Mouse (Mus musculus) left cerebral cortex, adult 18-20 months (tissue): ENCODE measurements around the gene Olfr279. TPM values are rescaled to one million over a fixed set of nuclear protein-coding genes. Genes with fewer than 3 reads are reported as not detected.

Source experiments
- DNase-seq, 2 experiments: peaks; one replicate each; pipeline ENCODE4 v3.0.0; 2021 to 2022; ENCODE audit warnings: low spot score in 2 of 2, mixed read lengths in 1 of 2
- long read RNA-seq, 2 experiments: library from polyadenylated mRNA; stranded (forward); transcript quantifications; one replicate each; pipeline ENCODE4 v2.0.0; 2021
- total RNA-seq, 2 experiments: library from RNA; stranded (reverse); gene quantifications; 2 replicates each; pipeline ENCODE4 v1.2.3; 2021

Olfr279 gene
- total RNA-seq: not detected
- long read RNA-seq, experiment 1: 0 reads
- long read RNA-seq, experiment 2: 0 reads

GRCm38 (mm10) chr15:98492102-98492501, at the start of gene Olfr279:
Gene Olfr279 (plus strand): TSS chr15:98492402.
- DNase-seq: no peak

DNA sequence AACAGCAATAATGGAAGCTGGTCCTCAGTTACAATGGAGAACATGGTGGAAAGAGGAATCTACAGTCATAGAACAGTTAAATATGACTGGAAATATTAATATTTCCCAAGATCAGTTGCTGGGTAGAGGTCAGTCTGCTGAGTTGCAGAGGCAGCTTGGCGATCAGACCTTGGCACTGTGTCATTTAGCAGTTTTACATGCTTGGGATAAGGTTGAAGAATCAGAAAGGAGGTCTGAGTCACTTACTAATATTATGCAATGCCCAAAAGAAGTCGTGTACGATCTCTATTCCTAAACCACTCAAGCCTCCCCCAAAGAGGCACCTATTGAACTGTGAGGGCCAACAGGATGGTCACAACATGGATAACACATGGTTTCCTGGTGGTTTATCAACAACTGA, 47.6 kb upstream of the Olfr279 start:
- DNase-seq: no peak

DNA sequence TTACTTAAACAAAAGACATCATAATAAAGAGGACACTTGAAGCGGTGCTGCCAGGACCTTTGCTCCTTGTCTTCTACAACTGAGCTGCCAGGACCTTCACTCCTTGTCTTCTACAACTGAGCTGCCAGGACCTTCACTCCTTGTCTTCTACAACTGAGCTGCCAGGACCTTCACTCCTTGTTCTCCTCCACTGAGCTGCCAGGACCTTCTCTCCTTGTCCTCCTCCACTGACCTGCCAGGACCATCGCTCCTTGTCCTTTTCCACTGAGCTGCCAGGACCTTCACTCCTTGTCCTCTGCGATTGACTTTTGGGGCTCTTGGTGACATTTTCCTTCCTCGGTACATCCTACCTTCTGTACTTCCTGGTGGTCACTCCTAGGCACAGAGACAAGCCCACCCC, 43.7 kb upstream of the Olfr279 start:
- DNase-seq: no peak

DNA sequence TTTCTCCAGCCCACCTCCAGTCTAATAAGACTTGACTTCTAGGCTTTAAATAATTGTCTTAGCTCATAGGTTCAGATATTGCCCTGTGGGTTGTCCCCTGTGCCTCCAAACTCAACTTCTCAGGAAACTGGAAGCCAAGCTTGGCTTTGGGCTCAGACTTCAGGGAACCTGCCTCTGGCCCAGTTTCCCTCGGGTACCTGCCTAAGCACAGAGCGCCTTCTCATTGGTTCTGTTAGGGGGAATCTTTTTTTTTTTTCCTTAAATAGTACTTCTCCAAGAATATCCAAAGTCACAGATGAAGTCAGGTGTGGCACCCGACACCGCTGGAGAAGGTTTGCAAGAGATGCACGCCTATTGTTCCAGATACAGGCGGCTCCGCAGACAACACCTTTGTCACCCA, 39.9 kb upstream of the Olfr279 start, which contains the start of gene Olfr281:
TSS of gene Olfr281 (plus strand) at position 301 of the 400 bp plus-strand sequence.
- no peak for DNase-seq

- DNase-seq: no peak
Observed at GRCm38 (mm10) chr15:98469596-98469995, 22.6 kb upstream of the Olfr279 start, which contains the start of gene OR5BS1P. Gene OR5BS1P (plus strand): TSS chr15:98469896.

DNA sequence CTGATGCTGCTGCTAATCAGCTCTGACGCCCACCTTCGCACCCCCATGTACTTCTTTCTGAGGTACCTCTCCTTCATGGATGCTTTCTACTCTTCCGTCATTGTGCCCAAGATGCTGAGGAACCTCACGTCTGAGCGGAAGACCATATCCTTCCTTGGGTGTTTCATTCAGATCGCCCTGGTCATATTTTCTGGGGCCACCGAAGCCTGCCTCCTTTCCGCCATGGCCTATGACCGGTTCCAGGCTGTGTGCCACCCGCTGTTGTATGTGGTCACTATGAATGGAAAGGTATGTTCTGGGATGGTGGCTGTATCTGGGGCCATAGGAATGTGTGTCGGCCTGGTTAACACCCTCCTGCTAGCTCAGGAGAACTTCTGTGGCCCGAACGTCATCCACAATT, 20.7 kb upstream of the Olfr279 start:
- no peak for DNase-seq

GRCm38 (mm10) chr15:98474958-98475357, 17.2 kb upstream of the Olfr279 start:
- no peak for DNase-seq

- peak in 1 of 2 experiments; percentile 57 for DNase-seq
Observed at GRCm38 (mm10) chr15:98475382-98475781, 16.8 kb upstream of the Olfr279 start.

- no peak for DNase-seq
Observed at GRCm38 (mm10) chr15:98476281-98476680, 15.9 kb upstream of the Olfr279 start.

- DNase-seq: no peak
Observed at GRCm38 (mm10) chr15:98479568-98480102, 12.6 kb upstream of the Olfr279 start.

GRCm38 (mm10) chr15:98482701-98483100, 9.5 kb upstream of the Olfr279 start, which contains the start of gene Lalba:
Gene Lalba (minus strand): TSS chr15:98482721.
- DNase-seq: no peak

DNA sequence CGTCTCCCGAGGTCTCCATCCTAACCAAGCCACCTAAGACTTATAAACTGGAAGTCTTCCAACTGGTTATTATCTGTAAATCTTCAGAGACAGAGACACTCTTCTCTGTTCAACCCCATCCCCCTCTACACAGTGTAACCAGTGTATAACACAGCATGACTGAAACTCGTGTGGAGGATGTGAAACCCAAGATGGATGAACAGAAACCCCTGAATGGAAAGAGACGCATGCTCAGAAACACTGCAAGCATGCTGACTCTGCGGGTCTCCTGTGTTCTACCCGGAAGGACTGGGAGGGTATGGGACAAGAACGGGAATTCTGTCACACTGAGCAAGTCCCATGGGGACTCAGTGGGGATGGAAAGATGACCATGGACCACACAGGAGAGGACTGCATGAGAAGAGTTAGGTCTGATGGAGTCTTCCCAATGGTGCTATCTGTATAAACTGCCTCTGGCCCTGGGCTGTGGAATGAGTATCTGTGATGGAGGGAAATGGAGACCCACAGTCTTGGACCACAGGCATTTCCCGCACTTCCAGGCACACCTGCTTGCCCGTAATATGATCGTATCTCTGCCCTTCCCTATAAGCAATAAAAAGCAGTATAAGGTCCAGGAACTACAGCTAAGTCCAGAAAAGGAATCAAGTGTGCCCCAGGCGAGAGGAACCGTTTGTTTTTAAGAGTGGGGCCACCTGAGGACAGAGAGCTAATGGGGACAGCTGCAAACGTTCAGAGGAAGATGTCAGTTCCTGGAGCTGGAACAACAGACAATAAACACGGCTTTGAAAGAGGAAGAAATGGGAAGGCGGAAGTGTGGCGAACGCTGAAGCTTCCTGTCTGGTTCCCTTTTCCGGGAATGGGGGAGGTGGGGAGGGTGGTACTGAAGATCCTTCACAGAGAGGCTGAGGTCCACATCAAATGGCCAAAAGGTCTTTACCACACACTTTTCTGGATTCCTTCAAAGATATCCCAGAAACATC, 8.0 kb upstream of the Olfr279 start:
- DNase-seq: no peak

- DNase-seq: no peak
Observed at GRCm38 (mm10) chr15:98486433-98487021, 5.7 kb upstream of the Olfr279 start.

DNA sequence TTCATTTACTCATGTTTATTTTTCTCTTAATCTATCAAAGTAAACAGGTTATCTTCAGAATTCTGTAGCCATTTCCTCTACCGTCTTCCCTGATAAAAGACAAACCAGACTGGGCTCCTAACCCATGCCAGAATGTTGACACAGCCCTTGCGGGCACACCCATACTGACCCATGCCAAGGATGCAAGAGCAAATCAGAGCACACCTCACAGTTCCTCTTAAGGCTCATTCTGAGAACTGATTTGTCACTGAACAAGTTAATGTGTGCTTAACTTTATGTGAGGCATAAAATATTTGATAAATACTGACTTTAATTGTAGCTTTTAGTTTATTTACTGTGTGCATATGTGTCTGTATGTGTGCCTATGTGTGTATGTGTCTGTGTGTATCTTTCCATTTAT, 870 bp upstream of the Olfr279 start:
- no peak for DNase-seq

- DNase-seq: no peak
Observed at GRCm38 (mm10) chr15:98497631-98498030, 5.4 kb downstream of the Olfr279 start.

GRCm38 (mm10) chr15:98503317-98503716, 11.1 kb downstream of the Olfr279 start:
- DNase-seq: no peak

GRCm38 (mm10) chr15:98504514-98504913, 12.3 kb downstream of the Olfr279 start:
- DNase-seq: peak; percentile 47 to 65

- DNase-seq: no peak
Observed at GRCm38 (mm10) chr15:98506253-98506957, 14.2 kb downstream of the Olfr279 start.

DNA sequence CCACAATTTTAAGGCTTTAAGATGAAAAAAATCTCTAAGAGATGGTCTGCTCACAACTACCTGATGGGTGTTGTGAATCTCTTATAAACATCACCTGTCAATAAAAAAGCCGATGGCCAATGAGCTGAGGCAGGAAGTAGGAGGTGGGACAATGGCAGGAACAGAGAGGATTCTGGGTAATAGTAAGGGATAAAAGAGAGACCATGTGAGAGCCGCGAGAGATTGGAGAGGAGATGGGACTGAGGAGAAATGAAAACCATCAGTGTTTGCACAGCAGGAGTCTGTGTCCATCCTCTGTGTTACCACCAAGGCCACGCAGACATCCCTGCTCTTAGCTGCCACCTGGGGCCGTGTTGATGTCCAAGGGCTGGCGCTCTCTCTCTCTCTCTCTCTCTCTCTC, 15.1 kb downstream of the Olfr279 start:
- DNase-seq: no peak

GRCm38 (mm10) chr15:98509387-98509786, 17.2 kb downstream of the Olfr279 start:
- no peak for DNase-seq
